Mouse (Mus musculus) limb, embryonic 12.5 days (tissue): ENCODE data around the gene Rab31. TPM values are rescaled to one million over a fixed set of nuclear protein-coding genes. Genes with fewer than 3 reads are reported as not detected.

ENCODE experiments used
- ATAC-seq: fragments of 200-750 bp; cut with Nextera tagmentation; 2 replicates; pipeline ENCODE4 v1.8.0; 2017; ENCODE audit warnings: low read depth, moderate TSS enrichment; ENCODE audit not compliant: insufficient number of reproducible peaks, insufficient read depth, low FRiP score, low TSS enrichment
- H3K27ac ChIP-seq: fragments of 300-500 bp; sonication (generic); 2 replicates; pipeline ENCODE4 v1.5.1; 2016; ENCODE audit warnings: mild to moderate bottlenecking, moderate library complexity
- H3K27me3 ChIP-seq: fragments of 300-500 bp; sonication (generic); 2 replicates; pipeline ENCODE4 v1.6.1; 2016; ENCODE audit warnings: mild to moderate bottlenecking, moderate library complexity
- H3K36me3 ChIP-seq: fragments of 300-500 bp; sonication (generic); 2 replicates; pipeline ENCODE4 v1.6.1; 2016; ENCODE audit warnings: mild to moderate bottlenecking, moderate library complexity
- H3K4me1 ChIP-seq: fragments of 300-500 bp; sonication (generic); replicated peaks from 2 replicates; pipeline ENCODE4 v1.6.1; 2016
- H3K4me2 ChIP-seq: fragments of 300-500 bp; sonication (generic); 2 replicates; pipeline ENCODE4 v1.6.1; 2016; ENCODE audit warnings: mild to moderate bottlenecking, moderate library complexity
- H3K4me3 ChIP-seq: fragments of 300-500 bp; sonication (generic); replicated peaks from 2 replicates; pipeline ENCODE4 v1.5.1; 2016; ENCODE audit warnings: mild to moderate bottlenecking
- H3K9ac ChIP-seq: fragments of 300-500 bp; sonication (generic); replicated peaks from 2 replicates; pipeline ENCODE4 v1.6.1; 2016; ENCODE audit warnings: mild to moderate bottlenecking, moderate library complexity
- H3K9me3 ChIP-seq: fragments of 300-500 bp; sonication (generic); 2 replicates; pipeline ENCODE4 v1.6.1; 2016; ENCODE audit warnings: mild to moderate bottlenecking, moderate library complexity
- WGBS: fragments of 180-500 bp; shearing (Covaris S2); methylation state at CpG from one replicate; pipeline ENCODE4 v1.1.7; 2016; 5-methylcytosine and 5-hydroxymethylcytosine counted together
- polyA plus RNA-seq: library from polyadenylated mRNA; unstranded; fragments of >200 nt; fragmentation: Nextera tagmentation; extraction: Ambion mirVana; gene quantifications from 2 replicates; pipeline ENCODE4 v1.2.1, GENCODE M21; 2016

The Rab31 gene
- 54.0 and 58.2 TPM in 2 replicates for polyA plus RNA-seq

- Histone ChIP-seq H3K9me3 (no peaks in the 10 kb centered on the region), H3K4me1 (peaks cover 32% of the 10 kb centered on the region), H3K4me3 (peak within 1 kb of the TSS; percentile 77), H3K36me3 (no peaks in the 10 kb centered on the region), H3K9ac (peak within 1 kb of the TSS; percentile 85), H3K27ac (0 out of 2 replicates have a peak within 1 kb of the TSS, but pooled peaks have one; percentile 29), H3K4me2 (peak within 1 kb of the TSS; percentile 88), H3K27me3 (peaks cover 5% of the 10 kb centered on the region; the same call in 1 of the 2 replicates)
- WGBS, result under 1% methylated on average over 67 of the region's 75 CpGs
- ATAC-seq, result peak; percentile 58
Observed at GRCm38 (mm10) chr17:65771951-65772934, at the start of gene Rab31. Gene Rab31 (minus strand): TSS chr17:65772752.

- no peak for ATAC-seq
- Histone ChIP-seq H3K4me2 (no peak overlapping the region), H3K27ac (no peak overlapping the region), H3K36me3 (peaks cover 87% of the 10 kb centered on the region), H3K9ac (no peak overlapping the region), H3K4me3 (no peak overlapping the region), H3K4me1 (no peaks in the 10 kb centered on the region), H3K27me3 (no peaks in the 10 kb centered on the region), H3K9me3 (no peaks in the 10 kb centered on the region)
- WGBS, result 93% methylated on average over 5 of the region's 5 CpGs
Observed at GRCm38 (mm10) chr17:65820197-65820596, 47.6 kb upstream of the Rab31 start.

- WGBS, result 88% methylated on average over 8 of the region's 8 CpGs
- H3K9ac ChIP-seq, result no peak overlapping the region
- no peak overlapping the region for H3K4me2 ChIP-seq
- no peak overlapping the region for H3K27ac ChIP-seq
- no peaks in the 10 kb centered on the region for H3K27me3 ChIP-seq
- H3K4me1 ChIP-seq, result no peaks in the 10 kb centered on the region
- H3K36me3 ChIP-seq, result peaks cover 87% of the 10 kb centered on the region
- ATAC-seq, result no peak
- no peak overlapping the region for H3K4me3 ChIP-seq
- H3K9me3 ChIP-seq, result no peaks in the 10 kb centered on the region
Observed at GRCm38 (mm10) chr17:65813763-65814162, 41.2 kb upstream of the Rab31 start.

- Histone ChIP-seq H3K4me1 (no peaks in the 10 kb centered on the region), H3K4me2 (no peak overlapping the region), H3K27ac (no peak overlapping the region), H3K4me3 (no peak overlapping the region), H3K27me3 (no peaks in the 10 kb centered on the region), H3K9me3 (no peaks in the 10 kb centered on the region), H3K36me3 (peaks cover 68% of the 10 kb centered on the region), H3K9ac (no peak overlapping the region)
- WGBS, result 74% methylated on average over 5 of the region's 5 CpGs
- no peak for ATAC-seq
Observed at GRCm38 (mm10) chr17:65811032-65811431, 38.5 kb upstream of the Rab31 start.

- WGBS, result 81% methylated on average over 2 of the region's 2 CpGs
- no peaks in the 10 kb centered on the region for H3K9me3 ChIP-seq
- ATAC-seq, result no peak
- no peaks in the 10 kb centered on the region for H3K4me1 ChIP-seq
- H3K27ac ChIP-seq, result no peak overlapping the region
- H3K9ac ChIP-seq, result no peak overlapping the region
- H3K4me2 ChIP-seq, result no peak overlapping the region
- H3K4me3 ChIP-seq, result no peak overlapping the region
- peaks cover 38% of the 10 kb centered on the region for H3K36me3 ChIP-seq
- H3K27me3 ChIP-seq, result no peaks in the 10 kb centered on the region
Observed at GRCm38 (mm10) chr17:65806416-65806815, 33.9 kb upstream of the Rab31 start.

- Histone ChIP-seq H3K9me3 (no peaks in the 10 kb centered on the region), H3K27ac (no peak overlapping the region), H3K9ac (no peak overlapping the region), H3K27me3 (no peaks in the 10 kb centered on the region), H3K4me1 (no peaks in the 10 kb centered on the region), H3K4me3 (no peak overlapping the region), H3K36me3 (peaks cover 34% of the 10 kb centered on the region), H3K4me2 (no peak overlapping the region)
- no peak for ATAC-seq
- WGBS, result 69% methylated on average over 4 of the region's 4 CpGs
Observed at GRCm38 (mm10) chr17:65805966-65806365, 33.4 kb upstream of the Rab31 start.

GRCm38 (mm10) chr17:65802026-65802425, 29.5 kb upstream of the Rab31 start:
- WGBS, result 85% methylated on average over 4 of the region's 4 CpGs
- Histone ChIP-seq H3K9ac (no peak overlapping the region), H3K9me3 (no peaks in the 10 kb centered on the region), H3K27ac (no peak overlapping the region), H3K27me3 (no peaks in the 10 kb centered on the region), H3K4me2 (no peak overlapping the region), H3K4me1 (no peaks in the 10 kb centered on the region), H3K36me3 (peaks cover 16% of the 10 kb centered on the region), H3K4me3 (no peak overlapping the region)
- ATAC-seq, result no peak

- Histone ChIP-seq H3K9ac (no peak overlapping the region), H3K4me3 (no peak overlapping the region), H3K4me1 (no peaks in the 10 kb centered on the region), H3K9me3 (no peaks in the 10 kb centered on the region), H3K4me2 (no peak overlapping the region), H3K27me3 (no peaks in the 10 kb centered on the region), H3K36me3 (peaks cover 9% of the 10 kb centered on the region), H3K27ac (no peak overlapping the region)
- 96% methylated on average over 6 of the region's 6 CpGs for WGBS
- no peak for ATAC-seq
Observed at GRCm38 (mm10) chr17:65800451-65800850, 27.9 kb upstream of the Rab31 start.

- no peak overlapping the region for H3K4me2 ChIP-seq
- H3K27me3 ChIP-seq, result no peaks in the 10 kb centered on the region
- no peak overlapping the region for H3K4me3 ChIP-seq
- H3K9ac ChIP-seq, result no peak overlapping the region
- no peak overlapping the region for H3K27ac ChIP-seq
- peaks cover 12% of the 10 kb centered on the region for H3K36me3 ChIP-seq
- no peak for ATAC-seq
- WGBS, result 81% methylated on average over 1 of the region's 1 CpGs
- H3K4me1 ChIP-seq, result no peaks in the 10 kb centered on the region
- 0 out of 2 replicates have a peak, but pooled peaks cover 4% of the 10 kb centered on the region for H3K9me3 ChIP-seq
Observed at GRCm38 (mm10) chr17:65799353-65799752, 26.8 kb upstream of the Rab31 start.

- Histone ChIP-seq H3K9ac (no peak overlapping the region), H3K4me1 (no peaks in the 10 kb centered on the region), H3K27ac (no peak overlapping the region), H3K27me3 (no peaks in the 10 kb centered on the region), H3K4me3 (no peak overlapping the region), H3K9me3 (0 out of 2 replicates have a peak, but pooled peaks cover 4% of the 10 kb centered on the region), H3K36me3 (peaks cover 10% of the 10 kb centered on the region), H3K4me2 (no peak overlapping the region)
- no peak for ATAC-seq
- 72% methylated on average over 4 of the region's 4 CpGs for WGBS
Observed at GRCm38 (mm10) chr17:65798446-65798845, 25.9 kb upstream of the Rab31 start.

- Histone ChIP-seq H3K4me2 (no peak overlapping the region), H3K36me3 (peaks cover 10% of the 10 kb centered on the region), H3K9me3 (0 out of 2 replicates have a peak, but pooled peaks cover 4% of the 10 kb centered on the region), H3K4me3 (no peak overlapping the region), H3K27me3 (no peaks in the 10 kb centered on the region), H3K9ac (no peak overlapping the region), H3K27ac (no peak overlapping the region), H3K4me1 (no peaks in the 10 kb centered on the region)
- 95% methylated on average over 7 of the region's 7 CpGs for WGBS
- no peak for ATAC-seq
Observed at GRCm38 (mm10) chr17:65796056-65796455, 23.5 kb upstream of the Rab31 start.
